Mouse (Mus musculus) MEL (cell line): Measurements from ENCODE around the gene Rpl34. TPM values are rescaled to one million over a fixed set of nuclear protein-coding genes. Genes with fewer than 3 reads are reported as not detected.

Experiments
- DNase-seq: peaks from one replicate; pipeline ENCODE4 v3.0.0; 2011; ENCODE audit warnings: low read depth, low spot score
- H3K27ac ChIP-seq: 2 replicates; pipeline ENCODE4 v1.5.1; 2012; ENCODE audit warnings: low read depth, mild to moderate bottlenecking, control low read depth, low read length, moderate library complexity; ENCODE audit not compliant: control insufficient read depth
- H3K27me3 ChIP-seq, 2 experiments: fragments of 150-350 bp in 1 of 2; sonication (generic) in 1 of 2; 2 replicates each; pipeline ENCODE4 v1.6.1; 2012; ENCODE audit warnings: low read length in 2 of 2, mild to moderate bottlenecking in 2 of 2, improper control_type of control experiment in 1 of 2, moderate library complexity in 1 of 2; ENCODE audit not compliant: insufficient read depth in 2 of 2, control insufficient read depth in 1 of 2
- H3K36me3 ChIP-seq, 2 experiments: 2 replicates each; pipeline ENCODE4 v1.6.1; 2012 to 2014; ENCODE audit warnings: low read length in 2 of 2, improper control_type of control experiment in 1 of 2, inconsistent platforms in 1 of 2, mild to moderate bottlenecking in 1 of 2; ENCODE audit not compliant: insufficient read depth in 2 of 2, control insufficient read depth in 1 of 2
- H3K4me1 ChIP-seq, 2 experiments: fragments of 150-350 bp in 1 of 2; sonication (generic) in 1 of 2; 2 replicates each; pipeline ENCODE4 v1.6.1; 2012; ENCODE audit warnings: low read length in 2 of 2, improper control_type of control experiment in 1 of 2, mild to moderate bottlenecking in 1 of 2; ENCODE audit not compliant: insufficient read depth in 2 of 2, control insufficient read depth in 1 of 2
- H3K4me3 ChIP-seq, 2 experiments: fragments of 150-350 bp in 1 of 2; sonication (generic) in 1 of 2; 2 replicates each; pipeline ENCODE4 v1.5.1; 2012; ENCODE audit warnings: low read depth in 2 of 2, low read length in 2 of 2, mild to moderate bottlenecking in 2 of 2, moderate library complexity in 2 of 2, control low read depth in 1 of 2, improper control_type of control experiment in 1 of 2; ENCODE audit not compliant: control insufficient read depth in 1 of 2, insufficient read depth in 1 of 2
- H3K79me2 ChIP-seq: 2 replicates; pipeline ENCODE4 v1.6.1; 2012; ENCODE audit warnings: mild to moderate bottlenecking, low read length, moderate library complexity; ENCODE audit not compliant: control insufficient read depth, poor library complexity, insufficient read depth
- H3K9ac ChIP-seq: 2 replicates; pipeline ENCODE4 v1.6.1; 2012; ENCODE audit warnings: low read depth, mild to moderate bottlenecking, control low read depth, low read length, moderate library complexity; ENCODE audit not compliant: control insufficient read depth, poor library complexity, severe bottlenecking
- H3K9me3 ChIP-seq: fragments of 150-350 bp; sonication (generic); replicated peaks from 2 replicates; pipeline ENCODE4 v1.6.1; 2012; ENCODE audit warnings: mild to moderate bottlenecking, low read length, improper control_type of control experiment, moderate library complexity; ENCODE audit not compliant: insufficient read depth
- CHD2 ChIP-seq: IDR thresholded peaks from 2 replicates; pipeline ENCODE4 v1.6.1; 2011; ENCODE audit warnings: low read length, improper control_type of control experiment
- CTCF ChIP-seq, 3 experiments: IDR thresholded peaks in 2 of 3; conservative IDR thresholded peaks in 1 of 3; 2 replicates each; pipeline ENCODE4 v1.5.1; 2011 to 2012; ENCODE audit warnings: low read length in 3 of 3, low read depth in 2 of 3, mild to moderate bottlenecking in 2 of 3, improper control_type of control experiment in 1 of 3, inconsistent platforms in 1 of 3, mixed read lengths in 1 of 3, moderate library complexity in 1 of 3; ENCODE audit not compliant: control insufficient read depth in 1 of 3, insufficient read depth in 1 of 3, poor library complexity in 1 of 3, severe bottlenecking in 1 of 3
- E2F4 ChIP-seq: IDR thresholded peaks from 2 replicates; pipeline ENCODE4 v1.6.1; 2011; ENCODE audit warnings: low read depth, low read length, improper control_type of control experiment, borderline replicate concordance
- ELF1 ChIP-seq: IDR thresholded peaks from 2 replicates; pipeline ENCODE4 v1.6.1; 2014; ENCODE audit warnings: low read depth, mild to moderate bottlenecking, inconsistent platforms, low read length, improper control_type of control experiment, moderate library complexity
- EP300 ChIP-seq, 2 experiments: IDR thresholded peaks; 2 replicates each; pipeline ENCODE4 v1.6.1; 2011; ENCODE audit warnings: improper control_type of control experiment in 2 of 2, low read length in 2 of 2, low read depth in 1 of 2, mild to moderate bottlenecking in 1 of 2
- ETS1 ChIP-seq: IDR thresholded peaks from 2 replicates; pipeline ENCODE4 v1.6.1; 2012; ENCODE audit warnings: low read depth, mild to moderate bottlenecking, inconsistent platforms, low read length, improper control_type of control experiment, moderate library complexity
- JUND ChIP-seq: IDR thresholded peaks from 2 replicates; pipeline ENCODE4 v1.6.1; 2011; ENCODE audit warnings: low read depth, mild to moderate bottlenecking, improper control_type of control experiment, low read length
- KAT2A ChIP-seq: conservative IDR thresholded peaks from 2 replicates; pipeline ENCODE4 v1.6.1; 2012; ENCODE audit warnings: low read depth, low read length, improper control_type of control experiment, inconsistent platforms
- MAFK ChIP-seq: IDR thresholded peaks from 2 replicates; pipeline ENCODE4 v1.6.1; 2011; ENCODE audit warnings: low read depth, mild to moderate bottlenecking, low read length, improper control_type of control experiment, borderline replicate concordance
- MEF2A ChIP-seq: IDR thresholded peaks from 2 replicates; pipeline ENCODE4 v1.6.1; 2014; ENCODE audit warnings: low read depth, mild to moderate bottlenecking, inconsistent platforms, low read length, improper control_type of control experiment; ENCODE audit not compliant: poor library complexity, insufficient replicate concordance, severe bottlenecking; ENCODE audit errors: extremely low read depth
- MXI1 ChIP-seq: IDR thresholded peaks from 2 replicates; pipeline ENCODE4 v1.6.1; 2011; ENCODE audit warnings: mild to moderate bottlenecking, low read depth, low read length, improper control_type of control experiment
- MYB ChIP-seq: IDR thresholded peaks from 2 replicates; pipeline ENCODE4 v1.6.1; 2011; ENCODE audit warnings: mild to moderate bottlenecking, low read depth, low read length, improper control_type of control experiment
- MYC ChIP-seq: IDR thresholded peaks from 2 replicates; pipeline ENCODE4 v1.6.1; 2011; ENCODE audit warnings: low read depth, mild to moderate bottlenecking, low read length, improper control_type of control experiment, moderate library complexity
- NELFE ChIP-seq: IDR thresholded peaks from 2 replicates; pipeline ENCODE4 v1.6.1; 2011; ENCODE audit warnings: low read depth, low read length, improper control_type of control experiment
- NRF1 ChIP-seq: IDR thresholded peaks from 2 replicates; pipeline ENCODE4 v1.6.1; 2014; ENCODE audit warnings: low read depth, mild to moderate bottlenecking, inconsistent platforms, low read length, improper control_type of control experiment, moderate library complexity; ENCODE audit not compliant: poor library complexity, insufficient read depth, severe bottlenecking
- POLR2AphosphoS2 ChIP-seq: IDR thresholded peaks from 2 replicates; pipeline ENCODE4 v1.6.1; 2011; ENCODE audit warnings: low read length, improper control_type of control experiment
- POLR2AphosphoS5 ChIP-seq: IDR thresholded peaks from 2 replicates; pipeline ENCODE4 v1.6.1; 2012; ENCODE audit warnings: low read depth, borderline replicate concordance, mild to moderate bottlenecking, inconsistent platforms, low read length, moderate library complexity, mixed read lengths
- RAD21 ChIP-seq: IDR thresholded peaks from 2 replicates; pipeline ENCODE4 v1.6.1; 2011; ENCODE audit warnings: mild to moderate bottlenecking, low read depth, low read length, improper control_type of control experiment
- RCOR1 ChIP-seq: IDR thresholded peaks from 2 replicates; pipeline ENCODE4 v1.6.1; 2012; ENCODE audit warnings: low read depth, mild to moderate bottlenecking, inconsistent platforms, low read length, improper control_type of control experiment
- SMC3 ChIP-seq: IDR thresholded peaks from 2 replicates; pipeline ENCODE4 v1.6.1; 2011; ENCODE audit warnings: low read depth, low read length, improper control_type of control experiment
- TAL1 ChIP-seq: IDR thresholded peaks from 2 replicates; pipeline ENCODE4 v1.6.1; 2012; ENCODE audit warnings: mild to moderate bottlenecking, inconsistent platforms, low read length, moderate library complexity, mixed read lengths
- UBTF ChIP-seq: IDR thresholded peaks from 2 replicates; pipeline ENCODE4 v1.6.1; 2012; ENCODE audit warnings: low read depth, mild to moderate bottlenecking, inconsistent platforms, low read length, improper control_type of control experiment, moderate library complexity, borderline replicate concordance; ENCODE audit not compliant: insufficient read depth
- USF2 ChIP-seq, 2 experiments: IDR thresholded peaks; 2 replicates each; pipeline ENCODE4 v1.6.1; 2011 to 2012; ENCODE audit warnings: improper control_type of control experiment in 2 of 2, low read length in 2 of 2, borderline replicate concordance in 1 of 2, inconsistent platforms in 1 of 2, low read depth in 1 of 2, mild to moderate bottlenecking in 1 of 2; ENCODE audit not compliant: insufficient read depth in 1 of 2
- polyA plus RNA-seq, 2 experiments: library from polyadenylated mRNA; stranded (reverse) in 1 of 2; unstranded in 1 of 2; fragments of >175 nt in 1 of 2; fragments of >200 nt in 1 of 2; gene quantifications; 2 replicates each; pipeline versions ENCODE4 v1.2.1 to v1.2.4; 2012; ENCODE audit warnings: low replicate concordance in 2 of 2, low read depth in 1 of 2; ENCODE audit not compliant: insufficient read length in 2 of 2, insufficient read depth in 1 of 2, missing spikeins in 1 of 2
- total RNA-seq: library from RNA; depleted of rRNA; stranded (reverse); fragments of 300-350 nt; gene quantifications from 2 replicates; pipeline ENCODE4 v1.2.3, GENCODE M21; 2012

Gene Rpl34
- total and polyA plus RNA-seq, 3 experiments = 451 to 1,619 (median 895) TPM

DNA sequence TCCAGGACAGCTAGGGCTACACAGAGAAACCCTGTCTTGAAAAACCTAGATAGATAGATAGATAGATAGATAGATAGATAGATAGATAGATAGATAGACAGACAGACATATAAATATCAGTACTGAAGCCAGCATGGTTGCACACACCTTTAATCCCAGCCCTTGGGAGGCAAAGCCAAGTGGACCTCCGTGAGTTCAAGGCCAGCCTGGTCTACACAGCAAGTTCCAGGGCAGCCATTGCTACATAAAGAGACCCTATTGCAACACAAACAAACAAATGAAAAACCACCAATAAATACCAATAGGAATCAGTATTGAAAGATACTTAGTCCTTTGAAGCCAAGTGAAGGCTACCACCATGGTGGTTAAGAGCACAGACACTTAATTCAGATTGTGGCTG, 43.1 kb downstream of the Rpl34 start:
- Histone ChIP-seq H3K27me3 (no peaks in the 10 kb centered on the region), H3K36me3 (peaks cover 0 to 8% of the 10 kb centered on the region in 2 experiments; a peak in 2 of 4 replicates), H3K79me2 (peaks cover 3% of the 10 kb centered on the region; the same call in 1 of the 2 replicates), H3K4me3 (no peak overlapping the region), H3K27ac (no peak overlapping the region), H3K9ac (no peak overlapping the region), H3K4me1 (peaks cover 6 to 11% of the 10 kb centered on the region in 2 experiments)
- no peak for DNase-seq
- no peak for TF ChIP-seq MXI1
- TF ChIP-seq EP300 (IDR thresholded peaks at IDR 0.05; ENCODE audit: low read depth in 1 of 2, low read length in 2 of 2) = no peak
- TF ChIP-seq POLR2AphosphoS2 = no peak
- no peak for TF ChIP-seq E2F4
- no peak for TF ChIP-seq RCOR1
- no peak for TF ChIP-seq MAFK
- no peak for TF ChIP-seq KAT2A
- TF ChIP-seq CTCF (IDR thresholded peaks at IDR 0.05 in 2 of 3, conservative IDR thresholded peaks at IDR 0.05 in 1 of 3; ENCODE audit: control insufficient read depth in 1 of 3, insufficient read depth in 1 of 3, low read depth in 2 of 3, low read length in 3 of 3, poor library complexity in 1 of 3, severe bottlenecking in 1 of 3) = no peak
- TF ChIP-seq, all 39 proteins: peak for 0
- H3K9me3 ChIP-seq = no peaks in the 10 kb centered on the region

DNA sequence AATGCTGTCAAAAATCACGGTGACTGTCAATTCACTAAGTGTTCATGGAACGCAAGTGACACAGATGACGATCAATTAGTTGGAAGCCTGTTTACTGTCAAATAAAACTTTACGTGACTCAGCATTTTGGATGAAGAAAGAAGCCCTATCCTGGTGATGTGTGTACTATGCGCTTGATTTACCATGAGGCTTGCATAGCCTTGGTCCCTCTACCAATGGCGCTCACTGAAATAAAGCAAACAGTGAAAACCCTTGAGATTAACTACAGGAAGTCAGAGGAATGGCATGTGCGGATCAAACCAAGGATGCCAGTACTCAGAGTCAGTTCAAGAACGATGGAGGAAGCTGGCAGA, 45.2 kb downstream of the Rpl34 start:
- no peaks in the 10 kb centered on the region for H3K27me3 ChIP-seq
- H3K4me3 ChIP-seq = no peak overlapping the region
- no peaks in the 10 kb centered on the region for H3K79me2 ChIP-seq
- H3K27ac ChIP-seq = no peak overlapping the region
- H3K4me1 ChIP-seq = peaks cover 0 to under 1% of the 10 kb centered on the region in 2 experiments; a peak in 1 of 4 replicates
- peaks cover 0 to 2% of the 10 kb centered on the region in 2 experiments; a peak in 2 of 4 replicates for H3K36me3 ChIP-seq
- no peaks in the 10 kb centered on the region for H3K9me3 ChIP-seq
- TF ChIP-seq MEF2A (no peak), POLR2AphosphoS5 (no peak), ETS1 (no peak), EP300 (IDR thresholded peaks at IDR 0.05; ENCODE audit: low read depth in 1 of 2, low read length in 2 of 2) (no peak), NELFE (no peak), SMC3 (no peak), USF2 (IDR thresholded peaks at IDR 0.05; ENCODE audit: borderline replicate concordance in 1 of 2, insufficient read depth in 1 of 2, low read depth in 1 of 2, low read length in 2 of 2) (no peak), ELF1 (no peak), JUND (no peak), TAL1 (no peak), RAD21 (no peak), POLR2AphosphoS2 (no peak), MYC (no peak), MAFK (no peak), MYB (no peak), UBTF (no peak), CHD2 (no peak), NRF1 (no peak)
- DNase-seq = no peak
- H3K9ac ChIP-seq = no peak overlapping the region
